Mouse (Mus musculus): ENCODE results near the gene Frzb.

DNA sequence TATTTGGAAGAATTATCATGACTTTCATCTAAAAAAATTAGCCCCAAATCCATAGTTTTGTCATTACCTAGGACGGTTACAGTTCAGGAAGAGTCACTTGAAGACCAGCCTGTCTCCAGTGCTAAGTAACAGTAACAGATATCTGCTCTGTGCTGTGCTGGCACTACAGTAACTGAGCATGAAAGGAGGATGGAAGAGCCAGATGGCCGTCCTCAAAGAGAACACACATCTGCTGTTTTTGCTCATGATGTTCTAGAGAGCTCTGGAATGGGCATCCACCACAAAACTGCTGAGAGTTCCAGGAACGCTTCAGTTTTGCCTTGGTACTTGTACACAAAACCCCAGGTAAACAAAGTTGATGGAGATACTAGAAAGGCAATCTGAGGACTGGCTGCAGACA lies 59.1 kb downstream of the Frzb start:
- TF ChIP-seq POLR2A (IDR thresholded peaks at IDR 0.05; ENCODE audit: low read depth, low read length) (no peak), CTCF (IDR thresholded peaks at IDR 0.05; ENCODE audit: borderline replicate concordance, insufficient read depth, low read length) (no peak)

All from embryonic fibroblast, embryonic 13.5 days (primary cell).